Mouse (Mus musculus) left cerebral cortex, postnatal 14 days (tissue): Measurements from ENCODE around the gene Tmem132d. TPM values are rescaled to one million over a fixed set of nuclear protein-coding genes. Genes with fewer than 3 reads are reported as not detected.
A peak's percentile ranks its signal among the peaks of the same experiment; 100 is the strongest.

ENCODE experiments used
- DNase-seq, 2 experiments: peaks; one replicate each; pipeline ENCODE4 v3.0.0; 2021 to 2022; ENCODE audit warnings: low spot score in 2 of 2, mixed read lengths in 1 of 2
- intact Hi-C: fragments of 180-260 bp; cut with DNase I; formaldehyde crosslinking; loops from one replicate; pipeline ENCODE4 v1.15.1; 2025
- total RNA-seq, 2 experiments: library from RNA; stranded (reverse); gene quantifications; 2 replicates each; pipeline ENCODE4 v1.2.3; 2021

Tmem132d gene
- total RNA-seq, 2 experiments from 2014 or later: 42.1 to 47.8 TPM

- DNase-seq: no peak
- intact Hi-C loops: no loop called here
These were observed 547.0 kb downstream of the Tmem132d start for GRCm38 (mm10) chr5:127885566-127886505.

- intact Hi-C loops: no loop called here
- no peak for DNase-seq
These were observed 549.9 kb downstream of the Tmem132d start for GRCm38 (mm10) chr5:127883021-127883420.

DNA sequence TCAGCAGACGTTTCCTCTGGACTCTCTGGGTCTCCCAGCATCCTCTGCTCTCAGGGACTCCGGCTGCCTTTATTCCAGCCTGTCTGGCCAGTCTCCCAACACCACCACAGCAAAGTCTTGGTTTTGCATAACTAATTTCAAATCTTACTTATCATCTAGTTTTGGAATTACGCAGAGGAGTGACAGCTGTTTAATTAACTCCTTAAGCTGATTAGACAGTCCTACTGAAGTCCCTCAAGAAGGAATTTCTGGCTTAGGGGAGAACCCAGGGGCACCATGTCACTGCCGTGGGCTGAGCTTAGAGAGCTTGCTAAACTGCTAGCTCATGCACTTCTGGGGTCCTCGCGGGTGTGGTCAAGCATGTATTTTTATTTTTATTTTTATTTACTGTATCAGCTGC is 558.4 kb downstream of the Tmem132d start:
- no peak for DNase-seq
- intact Hi-C loops: no loop called here

GRCm38 (mm10) chr5:127865157-127865556 is 567.7 kb downstream of the Tmem132d start:
- DNase-seq: no peak
- intact Hi-C loops: no loop called here

DNA sequence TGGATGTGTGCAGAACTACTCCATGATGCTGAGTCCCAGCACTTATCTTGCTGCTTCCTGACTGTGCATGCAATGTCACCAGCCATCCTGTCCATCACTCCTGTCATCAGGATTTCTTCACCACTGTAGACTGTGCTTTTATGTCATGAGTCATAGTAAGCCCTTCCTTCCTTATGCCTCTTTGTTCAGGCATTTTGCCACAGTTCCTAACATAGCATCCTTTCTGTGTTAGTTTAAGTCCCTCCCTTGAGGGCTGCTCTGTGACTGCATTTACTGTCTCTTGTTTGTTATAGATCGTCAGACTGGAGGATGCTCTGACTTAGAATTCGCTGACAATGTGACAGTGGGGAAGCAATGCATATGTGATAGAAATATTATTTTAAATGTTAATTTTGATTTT is 573.2 kb downstream of the Tmem132d start:
- intact Hi-C loops: no loop called here
- DNase-seq: peak in 1 of 2 experiments; percentile 46

DNA sequence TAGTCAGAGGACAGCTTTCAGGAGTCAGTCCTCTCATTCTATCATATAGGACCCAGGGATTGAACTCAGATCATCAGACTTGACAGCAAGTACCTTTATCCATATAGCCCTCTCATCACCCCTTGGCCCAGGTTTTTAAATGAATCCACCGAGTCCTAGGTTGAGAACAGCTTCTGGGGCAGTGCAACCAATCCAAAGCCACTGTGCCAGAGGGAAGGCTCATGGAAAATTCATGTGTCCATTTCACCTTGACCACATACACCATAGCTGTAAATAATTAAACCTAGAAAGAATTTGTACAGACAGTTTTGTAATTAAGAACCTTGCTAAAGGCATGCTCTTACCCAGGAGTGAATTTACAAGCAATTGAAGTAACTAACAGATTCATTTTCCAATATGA is 580.6 kb downstream of the Tmem132d start:
- intact Hi-C loops: no loop called here
- no peak for DNase-seq

GRCm38 (mm10) chr5:127831791-127832190 is 601.1 kb downstream of the Tmem132d start:
- intact Hi-C loops: no loop called here
- peak in 1 of 2 experiments; percentile 51 for DNase-seq

DNA sequence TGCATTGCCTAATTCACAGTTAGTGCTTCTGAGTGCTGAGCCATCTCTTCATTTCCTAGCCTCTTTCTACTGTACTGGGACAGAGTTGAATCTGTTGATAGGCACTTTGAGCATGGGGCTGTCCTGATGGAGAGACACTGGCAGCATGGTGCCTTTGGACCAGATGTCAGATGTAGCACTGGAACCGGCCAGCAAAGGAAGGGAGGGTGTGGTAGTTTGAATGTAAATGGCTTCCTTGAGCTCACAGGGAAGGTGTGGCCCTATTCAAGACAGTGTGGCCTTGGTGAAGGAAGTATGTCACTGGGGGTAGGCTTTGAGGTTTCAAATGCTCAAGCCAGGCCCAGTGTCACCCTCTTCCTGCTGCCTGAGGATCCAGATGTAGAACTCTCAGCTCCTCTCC is 602.0 kb downstream of the Tmem132d start:
- intact Hi-C loops: no loop called here
- DNase-seq: no peak

GRCm38 (mm10) chr5:127828756-127829155 is 604.1 kb downstream of the Tmem132d start:
- intact Hi-C loops: no loop called here
- no peak for DNase-seq

- peak in 1 of 2 experiments; percentile 41 for DNase-seq
- intact Hi-C loops: no loop called here
These were observed 610.9 kb downstream of the Tmem132d start for GRCm38 (mm10) chr5:127821960-127822359.

DNA sequence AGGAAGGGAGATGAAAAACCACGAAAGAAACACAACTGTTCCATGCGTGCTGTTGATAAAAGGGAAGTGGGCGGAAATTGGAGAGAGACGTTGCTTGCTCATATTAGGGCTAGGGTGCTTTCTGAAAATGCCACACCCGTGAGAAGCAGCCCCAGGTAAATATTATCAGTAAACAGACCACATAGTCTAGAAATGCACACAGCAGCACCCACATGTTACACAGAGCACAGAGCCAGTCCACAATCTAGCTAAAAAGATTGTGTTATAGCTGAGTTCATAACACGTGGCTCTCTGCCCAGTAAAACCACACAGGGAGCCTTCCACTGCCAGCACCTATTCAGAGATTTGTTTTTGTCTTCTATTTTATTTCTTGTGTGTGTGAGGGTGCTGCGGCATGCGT is 617.6 kb downstream of the Tmem132d start:
- intact Hi-C loops: loop anchor here (5.0 kb wide), 1 partner anchor 622 kb away; no protein-coding TSS in a partner anchor
- DNase-seq: peak in 1 of 2 experiments; percentile 16

- intact Hi-C loops: no loop called here
- DNase-seq: no peak
These were observed 625.5 kb downstream of the Tmem132d start for GRCm38 (mm10) chr5:127807419-127807818.

DNA sequence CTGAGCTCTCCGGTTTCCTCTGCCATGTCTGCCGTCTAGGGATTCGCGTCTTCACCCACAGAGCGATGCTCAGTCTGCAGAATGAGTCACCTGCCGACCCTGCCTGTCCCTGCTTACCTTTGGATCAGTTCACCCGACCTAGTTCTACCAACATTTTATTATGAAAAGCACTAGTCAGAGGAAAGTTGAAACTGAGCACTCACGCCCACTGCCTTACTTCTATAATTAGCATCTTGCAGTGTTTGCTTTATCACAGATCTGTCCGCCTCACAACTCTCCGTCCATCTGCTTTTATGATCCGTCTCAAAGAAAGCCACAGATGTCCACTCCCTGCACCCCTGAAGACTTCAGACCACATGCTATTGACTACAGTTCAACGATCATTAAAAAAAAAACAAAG is 626.0 kb downstream of the Tmem132d start:
- DNase-seq: peak; percentile 16 to 18
- intact Hi-C loops: no loop called here

DNA sequence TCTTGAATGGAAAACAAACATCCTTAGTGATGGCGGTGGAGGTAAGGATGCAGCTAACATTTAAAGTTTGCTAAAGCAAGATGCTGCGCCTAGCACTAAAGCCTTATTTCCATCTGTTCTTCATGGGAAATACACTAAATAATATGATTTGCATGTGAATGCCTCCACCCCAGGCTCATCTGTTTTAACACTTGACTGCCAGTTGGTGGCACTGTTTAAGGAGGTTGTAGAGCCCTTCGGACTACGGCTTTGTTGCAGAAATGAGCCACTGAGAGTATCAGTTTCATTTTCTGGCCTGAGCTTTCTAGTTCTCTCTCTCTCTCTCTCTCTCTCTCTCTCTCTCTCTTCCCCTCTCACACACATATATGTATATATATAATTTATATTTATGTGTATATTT is 632.0 kb downstream of the Tmem132d start:
- peak; percentile 16 to 22 for DNase-seq
- intact Hi-C loops: no loop called here

- intact Hi-C loops: no loop called here
- DNase-seq: no peak
These were observed 651.7 kb downstream of the Tmem132d start for GRCm38 (mm10) chr5:127781221-127781620.

DNA sequence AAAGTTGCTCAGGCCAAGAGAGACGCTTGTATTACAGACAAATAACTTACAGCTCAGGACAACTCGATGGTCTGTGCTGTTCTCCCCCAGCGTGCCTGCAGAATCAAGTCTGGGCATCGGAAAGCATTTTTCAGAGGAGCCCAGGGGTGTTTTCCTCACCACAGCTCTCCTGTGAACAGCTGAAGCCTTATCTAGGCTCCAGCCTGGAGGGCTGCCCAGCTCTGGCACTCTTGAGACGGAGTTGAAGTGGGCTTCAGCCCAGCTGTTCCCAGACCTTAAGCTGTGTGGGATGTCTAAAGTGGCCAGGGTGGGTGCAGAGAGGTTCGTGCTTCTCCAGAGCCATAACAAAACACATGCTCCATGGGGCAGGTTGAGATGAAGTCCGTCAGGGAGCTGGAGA is 657.1 kb downstream of the Tmem132d start:
- intact Hi-C loops: no loop called here
- DNase-seq: peak; percentile 11 to 41

- no peak for DNase-seq
- intact Hi-C loops: no loop called here
These were observed 674.3 kb downstream of the Tmem132d start for GRCm38 (mm10) chr5:127758576-127758975.

- intact Hi-C loops: no loop called here
- DNase-seq: no peak
These were observed 676.0 kb downstream of the Tmem132d start for GRCm38 (mm10) chr5:127756671-127757423.

DNA sequence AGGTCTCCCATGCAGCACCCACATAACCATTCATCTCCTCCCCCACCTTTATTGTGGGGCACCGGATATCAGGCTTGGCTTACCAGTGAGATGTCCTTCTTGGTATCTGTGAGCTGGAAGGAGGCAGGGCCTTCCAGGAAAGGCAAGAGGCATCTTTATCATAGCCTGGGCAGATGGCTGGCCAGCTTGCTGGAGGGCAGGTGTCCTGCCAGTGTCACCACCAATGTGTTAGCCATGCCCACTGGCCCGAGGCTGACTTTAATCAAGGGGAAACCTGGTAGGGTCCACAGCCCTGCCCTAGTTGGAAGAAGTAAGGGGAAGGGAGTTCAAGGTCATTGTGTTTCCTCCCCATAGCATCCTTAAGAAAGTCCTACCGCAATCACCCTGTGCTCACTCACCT is 676.9 kb downstream of the Tmem132d start:
- intact Hi-C loops: no loop called here
- no peak for DNase-seq

- intact Hi-C loops: no loop called here
- peak in 1 of 2 experiments; percentile 23 for DNase-seq
These were observed 677.3 kb downstream of the Tmem132d start for GRCm38 (mm10) chr5:127755594-127755993.
